Mouse (Mus musculus): Measurements from ENCODE around the gene Eid2b. TPM values are rescaled to one million over a fixed set of nuclear protein-coding genes. Genes with fewer than 3 reads are reported as not detected.
"Not testable (repeated sequence)": the region's sequence is repeated elsewhere in the genome, so short reads cannot be mapped to it uniquely, and the experiment has no call there.

Eid2b gene
- total RNA-seq (2017), result 1.9 and 4.7 TPM in 2 replicates

DNA sequence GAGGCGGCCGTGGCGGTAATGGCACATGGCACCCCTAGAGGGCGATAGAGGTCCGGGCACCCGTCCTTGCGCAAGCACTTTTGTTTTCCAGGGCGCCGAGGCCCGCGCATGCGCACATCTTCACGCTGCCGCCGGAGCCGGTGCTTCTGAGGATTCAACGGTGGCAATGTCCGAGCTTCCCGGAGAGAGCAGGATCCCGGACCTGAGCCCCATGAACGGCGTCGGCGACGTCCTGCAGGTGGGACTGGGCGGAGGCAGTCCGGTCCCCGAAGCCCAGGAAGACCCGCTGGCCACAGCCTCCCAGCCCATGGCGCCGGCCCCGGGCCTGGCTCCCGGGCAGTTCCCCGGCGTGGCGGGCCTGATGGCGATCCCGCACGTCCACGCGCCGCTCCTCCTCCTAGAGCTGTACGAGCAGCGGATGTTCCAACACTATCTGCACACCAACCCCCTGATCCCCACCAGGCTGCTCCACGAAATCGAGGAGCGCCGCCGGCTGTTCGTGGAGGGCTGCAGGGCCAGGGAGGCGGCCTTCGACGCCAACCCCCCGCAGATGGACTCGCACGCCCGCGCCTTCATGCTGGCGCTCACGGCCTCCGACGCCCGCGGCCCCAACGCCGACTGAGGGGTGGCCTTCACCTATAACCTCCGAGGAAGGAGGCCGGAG lies at the start of gene Eid2b:
Gene Eid2b (plus strand): TSS at position 125 of the 664 bp plus-strand sequence.
- ATAC-seq (replicated peaks; ENCODE audit: low read depth, poor library complexity, severe bottlenecking), result peak; percentile 96

DNA sequence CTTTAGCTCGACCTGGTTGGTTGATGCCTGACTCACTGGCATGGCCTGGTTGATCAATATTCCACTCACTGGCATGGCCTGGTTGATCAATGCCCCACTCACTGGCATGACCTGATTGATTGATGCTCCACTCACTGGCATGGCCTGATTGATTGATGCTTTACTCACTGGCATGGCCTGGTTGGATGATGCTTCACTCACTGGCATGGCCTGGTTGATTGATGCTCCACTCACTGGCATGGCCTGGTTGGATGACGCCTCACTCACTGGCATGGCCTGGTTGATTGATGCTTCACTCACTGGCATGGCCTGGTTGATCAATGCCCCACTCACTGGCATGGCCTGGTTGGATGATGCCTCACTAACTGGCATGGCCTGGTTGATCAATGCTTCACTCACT lies 33.6 kb upstream of the Eid2b start:
- ATAC-seq (replicated peaks; ENCODE audit: low read depth, poor library complexity, severe bottlenecking), result not testable (repeated sequence)

DNA sequence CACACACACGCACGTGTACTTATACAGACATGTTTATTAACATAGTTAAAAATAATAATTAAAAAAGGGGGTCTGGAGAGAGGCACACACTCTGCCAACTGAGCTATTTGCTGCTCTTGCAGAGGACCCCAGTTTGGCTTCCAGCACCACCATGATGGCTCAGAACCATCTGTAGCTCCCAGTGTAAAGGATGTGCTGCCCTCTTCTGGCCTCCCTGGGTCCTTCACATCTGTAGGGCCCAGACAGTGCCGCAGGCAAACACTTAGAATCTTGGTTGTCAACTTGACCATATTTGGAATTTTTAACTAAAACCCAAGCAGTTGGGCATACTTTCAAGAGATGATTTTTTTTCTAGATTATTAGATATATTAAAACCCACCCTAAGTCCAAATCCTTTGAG lies 28.6 kb upstream of the Eid2b start:
- ATAC-seq (replicated peaks; ENCODE audit: low read depth, poor library complexity, severe bottlenecking), result no peak

DNA sequence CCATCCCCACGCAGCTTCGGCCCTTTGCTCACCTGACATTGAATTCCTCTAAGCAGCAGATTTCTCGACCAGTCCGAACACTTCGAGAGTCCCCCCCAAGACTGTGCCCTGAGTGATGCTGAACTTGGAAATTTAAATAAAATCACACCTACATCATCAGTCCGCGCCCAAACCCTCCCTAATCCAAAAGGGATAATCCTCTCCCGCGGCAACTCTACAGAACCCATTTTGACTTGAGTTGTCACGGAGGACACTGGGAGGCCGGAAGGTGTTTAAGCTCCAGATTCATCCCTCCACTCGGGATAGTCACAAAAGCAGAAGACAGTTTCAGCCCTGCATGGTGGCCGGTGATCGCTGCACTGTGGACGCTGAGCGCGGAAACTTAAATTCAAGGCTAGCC lies 25.6 kb upstream of the Eid2b start:
- ATAC-seq (replicated peaks; ENCODE audit: low read depth, poor library complexity, severe bottlenecking), result no peak

DNA sequence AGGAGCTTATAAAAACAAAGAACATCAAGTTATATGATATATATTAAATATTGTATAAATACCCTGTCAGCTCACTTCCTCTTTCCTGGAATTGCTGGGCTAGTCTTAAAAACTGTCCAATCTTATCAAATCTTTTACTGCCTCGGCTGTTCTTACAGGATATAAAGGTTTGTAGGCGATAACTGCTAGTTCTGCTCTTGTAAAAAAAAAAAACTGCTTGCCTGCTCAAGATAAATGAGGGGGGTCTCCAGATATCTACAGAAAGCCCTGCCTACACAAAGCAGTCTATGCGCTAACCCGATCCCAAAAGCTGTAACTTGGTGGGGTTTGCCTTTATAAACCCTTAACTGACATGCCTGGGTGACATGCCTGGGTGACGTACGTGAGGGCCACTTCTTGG lies 22.9 kb upstream of the Eid2b start:
- ATAC-seq (replicated peaks; ENCODE audit: low read depth, poor library complexity, severe bottlenecking), result no peak

DNA sequence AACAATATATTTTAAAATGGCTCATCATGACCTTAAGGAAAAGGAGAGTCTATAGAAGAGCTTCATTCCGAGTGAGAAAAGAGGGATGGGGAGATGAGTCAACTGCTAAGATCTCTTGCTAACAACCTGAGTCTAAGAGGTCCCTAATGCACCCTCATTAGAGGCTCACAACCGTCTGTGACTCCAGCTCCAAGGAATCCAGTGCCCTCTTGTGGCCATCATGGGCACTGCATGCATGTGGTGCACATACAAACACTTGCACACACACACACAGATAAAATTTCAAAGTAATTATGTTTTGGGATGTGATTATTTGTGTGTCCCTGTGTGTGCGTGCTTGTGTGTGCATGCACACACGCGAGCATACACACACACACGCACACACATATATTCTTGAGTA lies 22.1 kb upstream of the Eid2b start:
- no peak for ATAC-seq (replicated peaks; ENCODE audit: low read depth, poor library complexity, severe bottlenecking)

DNA sequence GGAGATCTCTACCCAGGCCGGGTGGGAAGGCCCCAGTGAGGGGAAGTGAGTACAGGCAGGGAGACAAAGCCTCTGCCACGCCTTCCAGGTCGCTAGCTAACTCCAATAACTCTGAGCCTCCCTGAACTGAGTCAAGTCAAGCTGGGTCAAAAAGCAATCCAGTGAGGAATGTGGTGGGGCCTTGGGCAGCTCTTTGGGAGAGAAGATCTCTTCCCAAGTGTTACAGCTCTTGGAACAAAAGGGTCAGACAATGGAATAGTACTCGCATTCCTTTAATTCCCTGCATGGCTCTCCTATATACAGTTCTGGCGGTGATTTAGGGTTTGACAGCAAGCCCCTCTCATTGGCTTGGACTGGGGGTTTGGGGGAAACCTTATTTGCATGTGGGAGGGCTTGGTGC lies 14.7 kb upstream of the Eid2b start:
- no peak for ATAC-seq (replicated peaks; ENCODE audit: low read depth, poor library complexity, severe bottlenecking)

DNA sequence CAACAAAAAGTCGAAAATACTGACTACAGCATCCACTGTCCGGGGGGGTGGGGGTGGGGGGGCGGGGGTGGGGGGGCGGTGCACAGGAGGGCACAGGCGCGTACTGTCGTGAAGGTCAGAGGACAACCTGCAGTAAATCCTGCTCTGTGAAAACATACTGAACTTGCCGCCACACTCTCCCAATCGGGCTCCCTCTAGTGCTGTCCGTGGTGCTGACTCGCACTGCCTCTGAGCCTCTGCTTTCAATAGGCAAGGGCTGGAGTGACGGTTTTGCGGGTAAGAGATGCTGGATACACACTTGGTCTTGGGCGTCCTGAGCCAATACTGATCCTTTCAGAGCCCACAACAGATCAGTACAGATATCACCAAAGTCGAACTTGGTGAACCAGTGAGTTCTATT lies 13.8 kb upstream of the Eid2b start:
- peak; percentile 95 for ATAC-seq (replicated peaks; ENCODE audit: low read depth, poor library complexity, severe bottlenecking)

DNA sequence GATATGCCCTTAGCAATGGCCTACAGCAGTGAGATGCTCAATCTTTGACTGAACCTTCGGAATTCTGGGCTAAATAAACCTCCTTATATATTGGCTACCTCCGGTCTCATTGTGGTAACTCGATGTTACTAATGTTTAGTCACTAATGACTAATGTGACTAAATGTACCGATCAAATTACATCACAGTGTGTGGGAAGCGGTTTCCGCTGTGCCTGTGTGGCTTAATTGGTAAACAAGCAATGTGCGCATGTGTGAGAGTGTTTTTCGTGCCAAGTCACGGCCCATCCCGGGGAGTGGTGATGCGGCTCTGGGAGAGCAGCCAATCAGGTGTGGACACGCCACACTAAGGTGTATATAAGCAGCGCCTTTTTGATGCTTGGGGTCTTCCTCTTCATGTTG lies 12.1 kb upstream of the Eid2b start:
- no peak for ATAC-seq (replicated peaks; ENCODE audit: low read depth, poor library complexity, severe bottlenecking)

DNA sequence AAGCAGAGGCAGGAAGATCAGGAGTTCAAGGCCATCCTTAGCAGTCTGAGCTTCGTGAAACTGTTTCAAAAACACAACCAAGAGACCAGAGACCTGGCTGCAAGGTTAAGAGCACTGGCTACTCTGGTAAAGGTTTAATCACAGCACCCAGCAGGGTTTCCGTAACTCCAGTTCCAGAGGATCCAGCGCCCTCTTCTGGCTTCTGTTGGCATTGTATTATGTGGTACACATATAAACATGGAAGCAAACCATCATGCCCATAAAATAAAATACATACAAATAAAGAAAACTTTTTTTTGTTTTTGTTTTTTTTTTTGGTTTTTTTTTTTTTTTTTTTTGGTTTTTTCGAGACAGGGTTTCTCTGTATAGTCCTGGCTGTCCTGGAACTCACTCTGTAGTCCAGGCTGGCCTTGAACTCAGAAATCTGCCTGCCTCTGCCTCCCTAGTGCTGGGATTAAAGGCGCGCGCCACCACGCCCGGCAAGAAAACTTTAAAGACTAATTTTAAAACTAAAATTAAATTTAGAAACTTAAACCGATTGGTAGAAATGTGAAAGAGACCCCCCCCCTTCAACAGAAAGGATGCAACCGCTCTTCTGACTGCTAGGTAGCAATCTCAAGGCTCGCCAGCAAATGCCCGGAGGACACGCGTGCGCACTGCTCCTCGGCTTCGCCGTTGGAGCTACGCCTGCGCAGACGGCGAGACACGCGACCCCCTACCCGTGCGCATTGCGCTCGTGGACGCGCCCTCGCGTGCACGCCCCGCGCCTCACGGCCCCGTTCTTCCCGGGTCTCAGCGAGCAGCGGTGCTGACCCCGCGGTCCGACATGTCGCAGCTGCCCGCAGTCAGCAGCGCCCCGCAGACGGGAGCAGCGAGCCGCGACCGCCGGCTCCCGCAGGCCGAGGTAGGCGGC lies 10.2 kb upstream of the Eid2b start, which contains the start of gene Eid2:
Gene Eid2 (plus strand): TSS at position 753 of the 913 bp plus-strand sequence.
- ATAC-seq (replicated peaks; ENCODE audit: low read depth, poor library complexity, severe bottlenecking), result 0 out of 2 replicates have a peak, but pooled peaks have one; percentile 30

DNA sequence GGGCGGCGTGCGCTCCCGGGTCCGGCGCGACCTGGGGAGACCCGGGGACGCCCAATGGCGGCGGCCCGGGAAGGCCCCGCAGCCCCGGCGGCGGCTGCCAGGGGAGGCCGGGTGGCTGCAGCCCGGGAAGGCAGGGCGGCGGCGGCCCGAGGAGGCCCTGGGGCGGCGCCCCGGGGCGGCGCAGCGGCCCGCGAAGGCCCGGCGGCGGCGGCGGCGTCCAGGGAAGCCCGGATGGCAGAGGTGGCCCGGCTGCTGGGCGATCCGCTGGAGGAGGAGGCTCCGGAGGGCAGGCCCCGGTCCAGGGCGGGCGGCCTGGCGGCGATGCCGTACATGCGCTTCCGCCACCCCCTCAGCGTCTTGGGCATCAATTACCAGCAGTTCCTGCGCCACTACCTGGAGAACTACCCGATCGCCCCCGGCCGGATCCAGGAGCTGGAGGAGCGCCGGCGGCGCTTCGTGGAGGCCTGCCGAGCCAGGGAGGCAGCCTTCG lies 9.5 kb upstream of the Eid2b start:
- ATAC-seq (replicated peaks; ENCODE audit: low read depth, poor library complexity, severe bottlenecking), result peak; percentile 33; the same call in 1 of the 2 replicates

DNA sequence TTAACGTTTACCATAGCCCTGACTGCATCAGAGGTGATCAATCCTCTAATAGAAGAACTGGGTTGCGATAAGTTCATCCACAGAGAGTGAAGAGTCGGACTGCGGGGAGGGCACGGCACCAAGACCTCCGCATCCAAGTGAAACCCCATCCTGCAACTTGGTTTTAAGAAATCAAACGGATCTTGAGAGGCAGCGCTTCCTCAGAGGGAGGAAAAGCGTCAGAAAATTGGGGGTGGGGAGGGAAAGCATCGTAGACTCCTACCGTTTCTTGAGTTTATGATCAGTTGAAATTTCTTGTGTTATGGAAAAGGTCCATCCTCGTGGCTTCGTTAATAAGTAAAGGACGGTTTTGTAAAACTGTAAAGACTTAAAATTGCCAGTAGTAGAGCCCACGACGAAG lies 9.0 kb upstream of the Eid2b start:
- no peak for ATAC-seq (replicated peaks; ENCODE audit: low read depth, poor library complexity, severe bottlenecking)

DNA sequence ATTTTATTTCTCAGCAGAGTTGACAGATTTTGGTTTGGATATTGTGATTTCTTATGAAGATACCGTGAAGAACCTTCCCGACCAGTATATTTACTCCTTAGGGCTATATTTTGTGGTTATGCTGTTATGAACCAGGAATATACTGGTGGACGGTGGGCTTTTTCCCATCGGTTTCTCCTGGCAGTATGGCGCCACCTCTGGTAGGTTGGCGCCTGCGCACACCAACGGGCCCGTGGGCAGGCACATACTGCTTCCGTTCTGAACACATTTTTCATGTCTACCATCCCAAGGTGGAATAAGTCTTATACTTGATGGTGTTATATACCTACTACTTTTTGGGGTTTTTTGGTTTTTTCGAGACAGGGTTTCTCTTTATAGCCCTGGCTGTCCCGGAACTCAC lies 8.2 kb upstream of the Eid2b start:
- no peak for ATAC-seq (replicated peaks; ENCODE audit: low read depth, poor library complexity, severe bottlenecking)

DNA sequence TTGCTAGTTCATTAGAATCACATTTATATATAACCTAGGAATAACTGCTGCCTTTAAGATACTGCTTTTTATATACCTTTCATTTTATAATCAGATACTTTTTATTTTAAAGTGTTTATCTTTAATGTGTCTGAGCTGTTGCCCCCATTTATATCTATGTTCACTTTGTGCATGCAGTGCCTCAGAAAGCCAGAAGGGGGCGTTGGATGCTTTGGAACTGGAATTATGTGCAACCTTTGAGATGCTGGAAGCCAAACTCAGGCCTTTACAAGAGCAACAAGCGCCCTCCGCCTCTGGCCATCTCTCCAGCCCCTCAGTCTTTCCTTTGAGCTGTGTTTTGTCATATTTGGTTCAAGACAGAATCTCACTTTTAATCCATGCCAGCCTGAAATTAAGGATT lies 5.8 kb upstream of the Eid2b start:
- no peak for ATAC-seq (replicated peaks; ENCODE audit: low read depth, poor library complexity, severe bottlenecking)

DNA sequence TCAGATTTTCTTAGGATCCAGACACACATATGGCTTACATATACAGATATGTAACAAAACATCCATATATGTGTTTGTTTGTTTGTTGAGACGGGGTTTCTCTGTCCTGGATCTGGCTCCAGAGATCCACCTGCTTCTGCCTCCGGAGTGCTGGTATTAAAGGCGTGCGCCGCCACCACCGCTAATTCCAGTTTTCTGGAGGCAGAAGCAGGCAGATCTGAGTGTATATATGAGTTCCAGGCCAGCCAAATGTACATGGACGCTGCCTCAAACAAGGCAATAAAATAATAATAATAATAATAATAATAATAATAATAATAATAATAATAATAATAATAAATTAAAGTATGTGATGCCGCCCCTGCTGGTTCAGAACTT lies 313 bp upstream of the Eid2b start:
- ATAC-seq (replicated peaks; ENCODE audit: low read depth, poor library complexity, severe bottlenecking), result no peak

DNA sequence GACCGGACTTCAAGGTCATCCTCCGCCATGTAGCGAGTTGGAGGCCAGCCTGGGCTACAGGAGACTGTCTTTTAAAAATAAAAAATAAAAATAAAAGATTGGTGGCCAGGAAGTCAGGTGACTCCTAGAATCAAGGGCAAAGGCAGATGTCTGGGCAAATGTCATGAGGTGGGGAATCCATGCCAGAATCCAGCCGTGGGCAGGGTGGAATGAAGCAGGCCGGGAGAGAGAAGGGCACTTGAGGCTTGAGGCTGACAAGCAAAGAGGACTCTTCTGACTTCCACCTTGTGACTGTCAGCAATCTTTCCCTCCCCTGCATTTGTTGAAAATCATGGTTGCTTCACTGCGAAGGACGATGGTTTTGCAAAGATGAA lies 727 bp downstream of the Eid2b start:
- no peak for ATAC-seq (replicated peaks; ENCODE audit: low read depth, poor library complexity, severe bottlenecking)

DNA sequence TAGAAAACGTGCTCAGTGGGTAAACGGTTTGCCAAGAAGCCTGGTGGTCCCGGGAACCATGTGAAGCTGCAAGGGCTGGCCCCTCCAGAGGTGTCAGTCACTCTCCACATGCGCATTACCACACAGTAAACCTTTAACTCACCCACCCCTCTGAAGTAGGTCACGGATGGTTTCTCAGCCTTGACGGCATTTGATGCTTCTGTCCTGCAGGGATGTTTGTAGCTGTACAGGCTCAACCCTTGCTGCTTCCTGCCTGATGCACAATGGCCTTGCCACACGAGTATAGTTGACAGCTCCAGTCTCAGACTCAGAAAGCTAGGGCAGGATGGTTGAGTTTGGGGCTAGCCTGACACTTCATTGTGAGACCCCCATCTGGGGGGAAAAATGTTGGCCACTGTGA lies 3.1 kb downstream of the Eid2b start:
- ATAC-seq (replicated peaks; ENCODE audit: low read depth, poor library complexity, severe bottlenecking), result no peak

DNA sequence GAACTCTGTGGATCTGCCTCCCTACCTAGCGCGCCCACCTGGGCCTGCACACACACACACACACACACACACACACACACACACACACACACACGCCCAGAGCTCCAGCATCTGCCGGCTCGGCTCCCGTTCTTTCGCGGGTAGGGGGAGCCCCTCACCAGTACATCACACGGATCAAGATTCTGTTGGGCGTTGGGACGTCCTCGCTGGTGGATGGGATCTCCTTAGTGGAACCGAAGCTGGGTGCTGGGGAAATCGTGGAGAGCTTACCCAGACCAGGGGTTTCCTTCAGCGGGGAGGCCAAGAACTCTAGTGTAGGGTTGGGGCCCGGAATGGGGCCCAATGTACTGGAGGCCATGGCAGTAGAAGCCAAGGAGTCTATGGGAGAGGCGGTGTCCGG lies 12.6 kb downstream of the Eid2b start:
- no peak for ATAC-seq (replicated peaks; ENCODE audit: low read depth, poor library complexity, severe bottlenecking)

DNA sequence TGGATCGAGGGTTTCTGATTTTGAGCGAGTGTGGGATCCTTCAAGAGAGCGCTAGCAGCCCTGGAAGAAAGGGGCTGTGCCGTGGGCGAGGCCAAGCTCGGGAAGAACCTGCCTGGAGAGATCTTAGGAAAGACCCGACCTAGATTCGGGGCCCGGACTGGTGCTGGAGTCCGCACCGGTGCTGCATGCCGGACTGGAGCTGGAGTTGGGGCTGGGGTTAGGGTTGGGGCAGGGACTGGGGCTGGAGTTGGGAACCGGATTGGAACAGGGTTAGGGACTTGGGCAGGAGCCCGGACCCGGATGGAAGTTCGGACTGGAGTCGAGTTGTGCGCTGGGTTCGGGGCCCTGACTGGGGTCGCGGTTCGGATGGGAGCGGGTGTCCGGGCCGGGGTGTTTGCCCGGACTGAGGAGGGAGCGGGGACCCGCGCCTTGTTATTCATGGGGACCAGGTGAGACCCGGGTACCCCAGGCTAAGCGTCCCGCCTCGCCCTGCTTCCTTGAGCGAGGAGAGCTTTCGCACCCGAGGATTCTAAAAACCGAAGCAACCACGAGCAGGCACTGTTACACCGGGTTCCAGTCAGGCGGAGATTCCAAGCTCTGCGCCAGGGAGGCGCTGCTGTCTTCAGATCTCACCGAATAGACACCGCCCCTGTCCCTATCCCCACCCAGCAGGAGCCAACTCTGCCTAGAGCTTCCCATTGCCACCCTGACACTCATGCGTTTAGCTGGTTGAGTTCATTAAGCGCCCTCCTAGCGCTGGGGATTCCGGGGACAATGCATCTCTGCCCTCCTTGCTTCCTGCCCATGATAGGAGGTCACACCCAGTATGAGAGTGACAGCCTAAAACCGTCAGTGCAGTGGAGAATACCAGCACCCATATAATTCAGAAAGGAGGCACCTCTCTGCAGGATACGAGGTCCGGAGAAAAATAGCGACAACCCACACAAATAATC lies 13.4 kb downstream of the Eid2b start, which contains the start of gene Selenov:
Gene Selenov (minus strand): TSS at position 549 of the 953 bp plus-strand sequence.
- ATAC-seq (replicated peaks; ENCODE audit: low read depth, poor library complexity, severe bottlenecking), result peak; percentile 31; the same call in 1 of the 2 replicates

DNA sequence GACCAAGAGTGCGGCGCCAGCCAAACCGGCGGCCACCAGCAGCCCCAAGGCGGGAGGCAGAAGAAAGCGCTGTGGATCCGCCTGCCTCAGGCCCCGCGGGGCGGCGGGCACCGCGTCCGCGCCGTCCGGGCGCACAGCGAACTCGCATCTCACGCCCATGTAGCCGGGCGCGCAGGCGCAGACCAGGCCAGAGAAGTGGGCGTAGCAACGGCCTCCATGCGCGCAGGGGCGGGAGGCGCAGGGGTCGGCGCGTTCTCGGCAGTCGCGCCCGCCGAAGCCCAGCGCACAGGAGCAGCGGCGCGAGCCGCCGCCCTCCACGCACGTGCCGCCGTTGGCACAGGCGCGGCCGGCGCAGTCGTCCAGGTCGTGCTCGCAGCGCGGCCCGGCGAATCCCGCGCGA lies 16.9 kb downstream of the Eid2b start:
- ATAC-seq (replicated peaks; ENCODE audit: low read depth, poor library complexity, severe bottlenecking), result peak; percentile 37
